Mouse (Mus musculus) E14TG2a.4 (cell line): ENCODE results near the gene Tex21.

Source experiments
- CTCF ChIP-seq: conservative IDR thresholded peaks from 2 replicates; pipeline ENCODE4 v1.5.1; 2014; ENCODE audit warnings: low read length
- POU5F1 ChIP-seq: IDR thresholded peaks from 2 replicates; pipeline ENCODE4 v1.6.1; 2014; ENCODE audit warnings: low read length, borderline replicate concordance

GRCm38 (mm10) chr12:76280556-76280955 is 34.0 kb upstream of the Tex21 start:
- no peak for TF ChIP-seq POU5F1
- TF ChIP-seq CTCF: no peak
